Mouse (Mus musculus): ENCODE measurements at regions not wholly inside any gene's neighbourhood (a gene's known extent, or its start where the extent isn't known, plus 50 kb on each side); places are given as distances from the start of the nearest gene placed in this dataset.

GRCm38 (mm10) chr13:107944831-107945230 lies 99.4 kb upstream of the Smim15 start:
- TF ChIP-seq CTCF (conservative IDR thresholded peaks at IDR 0.05; ENCODE audit: low read length) (no peak), POU5F1 (IDR thresholded peaks at IDR 0.05; ENCODE audit: borderline replicate concordance, low read length) (no peak), NANOG (IDR thresholded peaks at IDR 0.05; ENCODE audit: borderline replicate concordance, low read length) (no peak)
- Histone ChIP-seq H3K4me3 (replicated peaks; ENCODE audit: low read length) (no peak overlapping the region), H3K4me1 (replicated peaks; ENCODE audit: low read depth, low read length) (peaks cover 15% of the 10 kb centered on the region), H3K27me3 (ENCODE audit: insufficient read depth, low read length) (peaks cover 18% of the 10 kb centered on the region), H3K9me3 (ENCODE audit: low read length) (no peaks in the 10 kb centered on the region), H3K36me3 (ENCODE audit: insufficient read depth, low read length) (no peaks in the 10 kb centered on the region)

GRCm38 (mm10) chr13:107942979-107943378 lies 101.3 kb upstream of the Smim15 start:
- peaks cover 18% of the 10 kb centered on the region for H3K27me3 ChIP-seq (ENCODE audit: insufficient read depth, low read length)
- peaks cover 15% of the 10 kb centered on the region for H3K4me1 ChIP-seq (replicated peaks; ENCODE audit: low read depth, low read length)
- no peak overlapping the region for H3K4me3 ChIP-seq (replicated peaks; ENCODE audit: low read length)
- H3K36me3 ChIP-seq (ENCODE audit: insufficient read depth, low read length) = no peaks in the 10 kb centered on the region
- TF ChIP-seq CTCF (conservative IDR thresholded peaks at IDR 0.05; ENCODE audit: low read length) (no peak), POU5F1 (IDR thresholded peaks at IDR 0.05; ENCODE audit: borderline replicate concordance, low read length) (no peak), NANOG (IDR thresholded peaks at IDR 0.05; ENCODE audit: borderline replicate concordance, low read length) (no peak)
- H3K9me3 ChIP-seq (ENCODE audit: low read length) = no peaks in the 10 kb centered on the region

GRCm38 (mm10) chr13:107942297-107942962 lies 101.8 kb upstream of the Smim15 start:
- H3K36me3 ChIP-seq (ENCODE audit: insufficient read depth, low read length) = no peaks in the 10 kb centered on the region
- no peak for TF ChIP-seq CTCF (conservative IDR thresholded peaks at IDR 0.05; ENCODE audit: low read length)
- TF ChIP-seq NANOG (IDR thresholded peaks at IDR 0.05; ENCODE audit: borderline replicate concordance, low read length) = no peak
- no peak for TF ChIP-seq POU5F1 (IDR thresholded peaks at IDR 0.05; ENCODE audit: borderline replicate concordance, low read length)
- H3K4me1 ChIP-seq (replicated peaks; ENCODE audit: low read depth, low read length) = peaks cover 15% of the 10 kb centered on the region
- H3K4me3 ChIP-seq (replicated peaks; ENCODE audit: low read length) = no peak overlapping the region
- H3K9me3 ChIP-seq (ENCODE audit: low read length) = no peaks in the 10 kb centered on the region
- H3K27me3 ChIP-seq (ENCODE audit: insufficient read depth, low read length) = peaks cover 21% of the 10 kb centered on the region

- H3K36me3 ChIP-seq (ENCODE audit: insufficient read depth, low read length) = no peaks in the 10 kb centered on the region
- H3K4me1 ChIP-seq (replicated peaks; ENCODE audit: low read depth, low read length) = peaks cover 18% of the 10 kb centered on the region
- TF ChIP-seq CTCF (conservative IDR thresholded peaks at IDR 0.05; ENCODE audit: low read length) (no peak), NANOG (IDR thresholded peaks at IDR 0.05; ENCODE audit: borderline replicate concordance, low read length) (no peak), POU5F1 (IDR thresholded peaks at IDR 0.05; ENCODE audit: borderline replicate concordance, low read length) (no peak)
- H3K4me3 ChIP-seq (replicated peaks; ENCODE audit: low read length) = no peak overlapping the region
- peaks cover 19% of the 10 kb centered on the region for H3K27me3 ChIP-seq (ENCODE audit: insufficient read depth, low read length)
- no peaks in the 10 kb centered on the region for H3K9me3 ChIP-seq (ENCODE audit: low read length)
Observed at GRCm38 (mm10) chr13:107939916-107940646, 104.2 kb upstream of the Smim15 start.

- Histone ChIP-seq H3K36me3 (ENCODE audit: insufficient read depth, low read length) (no peaks in the 10 kb centered on the region), H3K27me3 (ENCODE audit: insufficient read depth, low read length) (peaks cover 34% of the 10 kb centered on the region), H3K9me3 (ENCODE audit: low read length) (no peaks in the 10 kb centered on the region), H3K4me3 (replicated peaks; ENCODE audit: low read length) (no peak overlapping the region), H3K4me1 (replicated peaks; ENCODE audit: low read depth, low read length) (peaks cover 32% of the 10 kb centered on the region)
- TF ChIP-seq NANOG (IDR thresholded peaks at IDR 0.05; ENCODE audit: borderline replicate concordance, low read length) (no peak), POU5F1 (IDR thresholded peaks at IDR 0.05; ENCODE audit: borderline replicate concordance, low read length) (no peak), CTCF (conservative IDR thresholded peaks at IDR 0.05; ENCODE audit: low read length) (no peak)
Observed at GRCm38 (mm10) chr13:107935611-107936010, 108.6 kb upstream of the Smim15 start.

- Histone ChIP-seq H3K4me3 (replicated peaks; ENCODE audit: low read length) (peak overlapping the region; percentile 54), H3K9me3 (ENCODE audit: low read length) (no peaks in the 10 kb centered on the region), H3K27me3 (ENCODE audit: insufficient read depth, low read length) (peaks cover 32% of the 10 kb centered on the region), H3K4me1 (replicated peaks; ENCODE audit: low read depth, low read length) (peaks cover 34% of the 10 kb centered on the region), H3K36me3 (ENCODE audit: insufficient read depth, low read length) (no peaks in the 10 kb centered on the region)
- TF ChIP-seq NANOG (IDR thresholded peaks at IDR 0.05; ENCODE audit: borderline replicate concordance, low read length) (no peak), POU5F1 (IDR thresholded peaks at IDR 0.05; ENCODE audit: borderline replicate concordance, low read length) (no peak), CTCF (conservative IDR thresholded peaks at IDR 0.05; ENCODE audit: low read length) (no peak)
Observed at GRCm38 (mm10) chr13:107934691-107935090, 109.6 kb upstream of the Smim15 start.

GRCm38 (mm10) chr13:107933598-107934571 lies 110.4 kb upstream of the Smim15 start:
- TF ChIP-seq CTCF (conservative IDR thresholded peaks at IDR 0.05; ENCODE audit: low read length) (no peak), NANOG (IDR thresholded peaks at IDR 0.05; ENCODE audit: borderline replicate concordance, low read length) (no peak), POU5F1 (IDR thresholded peaks at IDR 0.05; ENCODE audit: borderline replicate concordance, low read length) (no peak)
- Histone ChIP-seq H3K4me3 (replicated peaks; ENCODE audit: low read length) (peak overlapping the region; percentile 54), H3K27me3 (ENCODE audit: insufficient read depth, low read length) (peaks cover 32% of the 10 kb centered on the region), H3K36me3 (ENCODE audit: insufficient read depth, low read length) (no peaks in the 10 kb centered on the region), H3K4me1 (replicated peaks; ENCODE audit: low read depth, low read length) (peaks cover 34% of the 10 kb centered on the region), H3K9me3 (ENCODE audit: low read length) (no peaks in the 10 kb centered on the region)

All from E14TG2a.4 (cell line).